Mouse (Mus musculus) limb, embryonic 11.5 days (tissue): ENCODE results near the gene Pls1. TPM values are rescaled to one million over a fixed set of nuclear protein-coding genes. Genes with fewer than 3 reads are reported as not detected.

Experiments used
- ATAC-seq: fragments of 200-750 bp; cut with Nextera tagmentation; 2 replicates; pipeline ENCODE4 v1.8.0; 2017; ENCODE audit warnings: low read depth; ENCODE audit not compliant: insufficient number of reproducible peaks, low FRiP score, low TSS enrichment
- DNase-seq: peaks from one replicate; pipeline ENCODE4 v3.0.0-alpha.2; 2015; ENCODE audit warnings: low spot score
- H3K27ac ChIP-seq: fragments of 300-500 bp; sonication (generic); replicated peaks from 2 replicates; pipeline ENCODE4 v1.5.1; 2014; ENCODE audit warnings: low read depth, mild to moderate bottlenecking, low read length
- H3K27me3 ChIP-seq: fragments of 300-500 bp; sonication (generic); 2 replicates; pipeline ENCODE4 v1.6.1; 2014; ENCODE audit warnings: mild to moderate bottlenecking, low read length, mixed read lengths; ENCODE audit not compliant: control insufficient read depth, insufficient read depth
- H3K36me3 ChIP-seq: fragments of 300-500 bp; sonication (generic); 2 replicates; pipeline ENCODE4 v1.6.1; 2014; ENCODE audit warnings: mild to moderate bottlenecking, low read length, moderate library complexity, mixed read lengths; ENCODE audit not compliant: control insufficient read depth, insufficient read depth
- H3K4me1 ChIP-seq: fragments of 300-500 bp; sonication (generic); 2 replicates; pipeline ENCODE4 v1.6.1; 2014; ENCODE audit warnings: low read length, mixed read lengths; ENCODE audit not compliant: control insufficient read depth, insufficient read depth
- H3K4me2 ChIP-seq: fragments of 300-500 bp; sonication (generic); 2 replicates; pipeline ENCODE4 v1.6.1; 2014; ENCODE audit warnings: low read depth, mild to moderate bottlenecking, moderate library complexity; ENCODE audit not compliant: severe bottlenecking
- H3K4me3 ChIP-seq: fragments of 300-500 bp; sonication (generic); 2 replicates; pipeline ENCODE4 v1.5.1; 2014; ENCODE audit warnings: low read depth, low read length
- H3K9ac ChIP-seq: fragments of 300-500 bp; sonication (generic); 2 replicates; pipeline ENCODE4 v1.6.1; 2014; ENCODE audit warnings: mild to moderate bottlenecking, low read length
- H3K9me3 ChIP-seq: fragments of 300-500 bp; sonication (generic); 2 replicates; pipeline ENCODE4 v1.6.1; 2016; ENCODE audit warnings: low read length; ENCODE audit not compliant: control insufficient read depth
- WGBS: fragments of 180-500 bp; shearing (Covaris S2); extraction: QIAGEN DNeasy Blood & Tissue Kit; methylation state at CpG from one replicate; pipeline ENCODE4 v1.1.7; 2014; 5-methylcytosine and 5-hydroxymethylcytosine counted together
- polyA plus RNA-seq: library from polyadenylated mRNA; unstranded; fragments of >200 nt; fragmentation: Nextera tagmentation; extraction: Ambion mirVana; gene quantifications from 2 replicates; pipeline ENCODE4 v1.2.1, GENCODE M21; 2014

Gene Pls1
- 4.3 and 4.4 TPM in 2 replicates for polyA plus RNA-seq

DNA sequence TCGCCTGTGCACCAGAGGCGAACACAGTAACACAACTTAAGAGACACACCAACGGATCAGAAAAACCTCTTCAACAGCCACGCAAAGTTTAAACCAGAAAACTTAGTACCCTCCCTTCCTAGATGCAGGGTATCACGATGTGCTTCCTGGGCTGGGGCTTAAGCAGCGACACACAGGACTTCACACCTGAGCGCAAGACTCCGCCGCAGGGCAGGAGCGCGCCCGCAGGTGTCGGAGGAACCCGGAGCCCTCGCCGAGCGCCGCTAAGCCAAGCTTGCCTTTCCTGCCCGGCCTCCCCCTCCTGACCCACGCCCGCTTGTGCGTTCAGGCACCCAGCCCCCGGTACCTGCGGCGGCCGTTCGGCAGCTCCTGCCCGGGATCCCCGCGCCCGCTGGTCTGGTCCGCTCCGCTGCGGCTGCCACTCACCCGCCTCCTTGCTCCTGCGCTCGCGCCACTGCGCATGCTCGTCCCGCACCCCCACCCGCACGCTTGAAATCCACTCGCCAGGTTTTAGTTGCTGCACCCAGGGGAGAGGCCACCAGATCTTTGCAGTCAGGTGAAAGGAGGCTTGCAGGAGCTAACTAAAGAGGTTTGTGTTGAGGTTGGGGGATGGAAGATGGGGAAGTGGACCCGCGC, at the start of gene Pls1:
Gene Pls1, minus strand, starts transcription at position 487 of the 636 bp plus-strand sequence.
- no peaks in the 10 kb centered on the region for H3K27me3 ChIP-seq
- peak within 1 kb of the TSS; percentile 52 for H3K4me3 ChIP-seq
- H3K27ac ChIP-seq, result no peak within 1 kb of the TSS
- H3K36me3 ChIP-seq, result no peaks in the 10 kb centered on the region
- peak within 1 kb of the TSS; percentile 38; the same call in 1 of the 2 replicates for H3K9ac ChIP-seq
- no peaks in the 10 kb centered on the region for H3K9me3 ChIP-seq
- H3K4me2 ChIP-seq, result peak within 1 kb of the TSS; percentile 91
- ATAC-seq, result peak; percentile 86
- peak; percentile 94 for DNase-seq
- H3K4me1 ChIP-seq, result 0 out of 2 replicates have a peak, but pooled peaks cover 3% of the 10 kb centered on the region
- under 1% methylated on average over 46 of the region's 46 CpGs for WGBS

DNA sequence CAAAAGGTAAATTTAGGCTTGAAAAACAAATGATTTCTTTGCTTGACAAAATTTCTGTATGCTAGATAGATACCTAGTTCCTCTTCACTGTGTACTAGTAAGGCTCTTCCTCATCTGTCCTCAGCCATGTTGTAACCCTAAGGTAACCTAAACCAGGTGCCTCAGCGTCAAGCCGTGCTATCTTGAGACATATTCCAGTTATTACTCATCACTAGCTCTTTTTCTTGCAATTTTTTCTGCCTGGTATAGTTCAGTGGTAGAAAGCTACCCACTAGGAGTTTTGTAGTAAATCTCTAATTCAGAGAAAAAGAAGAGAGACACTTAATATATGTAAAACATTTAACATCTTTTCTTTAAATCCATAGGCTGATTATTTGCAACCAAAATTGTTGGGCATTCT, 37.6 kb upstream of the Pls1 start:
- WGBS, result 90% methylated on average over 2 of the region's 2 CpGs

DNA sequence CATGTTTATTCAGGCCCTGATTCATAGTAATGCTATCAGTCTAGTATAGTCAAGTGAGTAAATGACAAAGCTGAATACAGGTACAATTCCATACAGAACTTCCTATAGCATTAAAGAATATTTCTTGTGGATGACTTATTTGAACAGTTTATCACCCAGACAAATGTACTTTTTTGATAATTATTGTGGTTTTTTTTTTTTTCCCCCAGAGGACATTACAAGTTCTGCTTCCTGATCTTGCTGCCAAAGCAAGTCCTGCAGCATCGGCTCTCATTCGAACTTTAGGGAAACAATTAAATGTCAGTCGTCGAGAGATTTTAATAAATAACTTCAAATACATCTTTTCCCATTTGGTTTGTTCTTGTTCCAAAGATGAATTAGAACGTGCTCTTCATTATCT, 33.1 kb upstream of the Pls1 start:
- DNase-seq, result no peak

More for the DNA sequence above, 37.6 kb upstream of the Pls1 start:
- no peaks in the 10 kb centered on the region for H3K9me3 ChIP-seq
- no peak for DNase-seq
- no peak overlapping the region for H3K9ac ChIP-seq
- no peak overlapping the region for H3K4me3 ChIP-seq
- no peak overlapping the region for H3K27ac ChIP-seq
- no peaks in the 10 kb centered on the region for H3K27me3 ChIP-seq
- peaks cover 2% of the 10 kb centered on the region; the same call in 1 of the 2 replicates for H3K36me3 ChIP-seq
- no peak for ATAC-seq
- H3K4me2 ChIP-seq, result no peak overlapping the region
- H3K4me1 ChIP-seq, result no peaks in the 10 kb centered on the region

DNA sequence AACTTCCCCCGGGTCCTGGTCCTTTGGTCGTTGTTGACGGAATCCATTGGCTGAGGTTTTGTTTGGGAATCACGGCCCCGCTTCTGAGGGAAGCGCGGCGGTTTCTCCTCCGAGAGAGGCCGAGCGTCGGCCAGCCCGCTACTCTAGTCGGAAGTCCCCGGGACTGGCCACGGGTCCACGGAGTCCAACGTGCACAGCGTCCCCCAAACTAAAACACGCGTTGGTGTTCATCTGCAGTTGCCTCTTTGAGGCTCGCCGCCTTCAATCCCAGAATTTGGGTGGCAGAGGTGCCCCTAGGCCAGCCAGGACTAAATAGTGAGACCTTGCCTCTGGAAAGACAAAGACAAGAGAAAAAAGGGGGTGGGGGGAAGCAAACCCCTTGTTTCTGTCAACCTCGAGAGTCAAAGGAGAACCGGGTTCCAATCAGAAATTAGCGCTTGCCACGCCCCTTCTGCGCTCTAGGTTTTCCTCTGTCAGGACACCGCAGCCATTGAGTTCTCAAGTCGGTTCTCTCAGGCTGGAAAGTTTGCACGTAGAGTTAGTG, 13.0 kb upstream of the Pls1 start:
- H3K36me3 ChIP-seq, result no peaks in the 10 kb centered on the region
- ATAC-seq, result peak; percentile 61; the same call in 1 of the 2 replicates

More for the DNA sequence above, 33.1 kb upstream of the Pls1 start:
- Histone ChIP-seq H3K4me2 (no peak overlapping the region), H3K36me3 (peaks cover 2% of the 10 kb centered on the region; the same call in 1 of the 2 replicates), H3K27ac (no peak overlapping the region), H3K4me3 (no peak overlapping the region), H3K9me3 (no peaks in the 10 kb centered on the region), H3K9ac (no peak overlapping the region), H3K27me3 (no peaks in the 10 kb centered on the region), H3K4me1 (no peaks in the 10 kb centered on the region)
- 95% methylated on average over 5 of the region's 5 CpGs for WGBS
- ATAC-seq, result no peak

DNA sequence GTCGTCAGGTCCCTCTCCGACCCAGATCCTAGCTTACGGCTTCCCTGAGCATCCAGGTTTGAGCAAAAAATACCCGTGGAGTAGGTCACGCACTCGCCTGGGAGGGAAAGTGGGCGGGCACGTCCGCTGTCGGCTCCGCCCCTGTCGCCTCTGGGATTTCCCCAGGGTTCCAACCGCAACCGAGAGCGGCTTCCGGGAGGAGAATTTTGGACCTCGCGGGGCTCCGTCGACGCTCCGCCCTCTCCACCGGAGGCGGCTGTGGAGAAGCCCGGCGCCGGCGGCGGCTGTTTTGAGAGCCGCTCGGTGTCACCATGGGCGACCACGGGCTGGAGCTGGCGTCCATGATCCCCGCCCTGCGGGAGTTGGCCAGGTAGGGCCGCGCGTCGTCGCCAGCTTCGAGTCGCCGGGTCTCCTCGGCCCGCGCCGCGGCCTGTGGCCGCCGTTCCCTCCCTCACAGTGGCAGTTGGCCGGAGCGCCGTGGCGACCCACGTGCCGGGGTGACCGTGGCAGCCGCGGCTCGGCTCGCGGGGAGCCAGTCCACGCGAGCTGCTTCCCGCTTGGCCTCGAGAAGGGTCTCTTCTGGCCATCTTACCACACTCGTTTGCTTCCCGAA, 12.4 kb upstream of the Pls1 start, which contains the start of gene Atr:
Gene Atr, plus strand, starts transcription at position 184 of the 613 bp plus-strand sequence.
- H3K27ac ChIP-seq, result no peak within 1 kb of the TSS
- no peaks in the 10 kb centered on the region for H3K36me3 ChIP-seq
- peak within 1 kb of the TSS; percentile 90 for H3K4me3 ChIP-seq
- no peaks in the 10 kb centered on the region for H3K27me3 ChIP-seq
- H3K9me3 ChIP-seq, result no peaks in the 10 kb centered on the region
- no peaks in the 10 kb centered on the region for H3K4me1 ChIP-seq
- DNase-seq (peak; percentile 94), ATAC-seq (peak; percentile 87)
- H3K9ac ChIP-seq, result peak within 1 kb of the TSS; percentile 66
- H3K4me2 ChIP-seq, result peak within 1 kb of the TSS; percentile 70
- under 1% methylated on average over 67 of the region's 69 CpGs for WGBS

More for the DNA sequence above, 13.0 kb upstream of the Pls1 start:
- WGBS, result under 1% methylated on average over 31 of the region's 31 CpGs
- peak; percentile 73 for DNase-seq
- Histone ChIP-seq H3K27me3 (no peaks in the 10 kb centered on the region), H3K9ac (peak overlapping the region; percentile 66), H3K9me3 (no peaks in the 10 kb centered on the region), H3K4me2 (peak overlapping the region; percentile 70), H3K27ac (no peak overlapping the region), H3K4me3 (peak overlapping the region; percentile 90), H3K4me1 (no peaks in the 10 kb centered on the region)

DNA sequence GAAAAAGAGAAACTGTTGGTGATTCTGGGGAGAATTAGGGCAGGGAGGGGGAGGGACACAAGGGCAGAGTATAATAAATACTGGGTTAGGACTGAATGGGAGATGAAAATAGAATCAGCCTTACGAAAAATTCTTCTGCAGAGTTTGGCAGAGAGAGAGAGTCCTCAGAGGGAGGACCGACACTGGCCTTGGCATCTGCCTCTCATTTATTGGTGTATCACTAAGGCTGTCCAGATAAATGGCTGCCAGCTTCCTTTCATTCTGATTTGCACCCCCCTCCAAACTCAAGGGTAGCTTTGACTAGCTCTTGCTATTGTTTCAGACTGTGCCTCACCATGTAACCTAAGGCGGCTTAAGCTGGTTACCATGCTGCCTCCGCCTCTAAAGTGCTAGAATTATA, 10.9 kb upstream of the Pls1 start:
- no peaks in the 10 kb centered on the region for H3K4me1 ChIP-seq
- H3K9ac ChIP-seq, result no peak overlapping the region
- no peaks in the 10 kb centered on the region for H3K9me3 ChIP-seq
- no peak overlapping the region for H3K27ac ChIP-seq
- no peak overlapping the region for H3K4me2 ChIP-seq
- H3K36me3 ChIP-seq, result no peaks in the 10 kb centered on the region
- ATAC-seq, result no peak
- DNase-seq, result no peak
- no peaks in the 10 kb centered on the region for H3K27me3 ChIP-seq
- no peak overlapping the region for H3K4me3 ChIP-seq
- 84% methylated on average over 4 of the region's 4 CpGs for WGBS

DNA sequence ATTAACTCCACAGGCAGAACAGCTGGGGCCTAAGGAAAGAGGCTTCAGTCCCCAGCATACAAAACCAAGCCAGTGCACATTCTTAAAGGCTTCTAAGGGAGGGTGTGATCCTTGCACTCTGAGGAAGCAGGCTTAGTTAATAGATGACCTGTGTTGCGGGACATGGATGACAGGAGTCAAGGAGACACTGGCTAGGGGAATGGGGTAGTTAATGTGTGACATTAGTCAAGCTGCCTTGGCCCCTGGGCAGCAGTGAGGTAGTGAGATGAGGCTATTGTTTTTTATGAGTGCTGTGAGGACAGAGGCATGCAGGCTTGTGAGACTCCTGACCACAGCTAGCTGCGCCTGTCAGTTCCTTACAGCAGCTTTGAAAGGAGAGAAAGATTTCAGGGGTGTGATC, 9.8 kb upstream of the Pls1 start:
- H3K36me3 ChIP-seq, result no peaks in the 10 kb centered on the region
- ATAC-seq (no peak), DNase-seq (no peak)
- H3K4me3 ChIP-seq, result no peak overlapping the region
- no peaks in the 10 kb centered on the region for H3K9me3 ChIP-seq
- no peak overlapping the region for H3K9ac ChIP-seq
- no peaks in the 10 kb centered on the region for H3K4me1 ChIP-seq
- WGBS, result 66% methylated on average over 2 of the region's 2 CpGs
- H3K27ac ChIP-seq, result no peak overlapping the region
- no peak overlapping the region for H3K4me2 ChIP-seq
- H3K27me3 ChIP-seq, result no peaks in the 10 kb centered on the region

DNA sequence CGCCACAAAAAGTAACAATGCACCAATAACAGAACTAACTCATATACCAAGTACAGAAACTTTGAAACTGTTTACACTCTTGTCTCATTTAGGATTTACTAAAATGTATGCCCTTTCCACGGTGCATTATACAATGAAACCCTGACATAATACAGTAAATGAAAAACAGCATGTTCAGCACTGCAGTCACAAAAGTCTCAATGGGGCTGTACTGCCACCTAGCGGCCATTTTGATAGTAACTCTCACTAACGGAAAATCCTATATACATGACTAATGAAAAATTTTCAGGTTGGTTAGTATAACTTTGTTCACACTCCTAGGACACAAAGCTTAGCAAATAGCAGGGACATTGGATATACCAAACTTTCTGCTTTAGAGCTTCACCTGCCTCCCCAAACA, 7.8 kb upstream of the Pls1 start:
- Histone ChIP-seq H3K4me2 (no peak overlapping the region), H3K4me3 (no peak overlapping the region), H3K9me3 (no peaks in the 10 kb centered on the region), H3K27ac (no peak overlapping the region), H3K36me3 (no peaks in the 10 kb centered on the region), H3K27me3 (no peaks in the 10 kb centered on the region), H3K9ac (no peak overlapping the region), H3K4me1 (no peaks in the 10 kb centered on the region)
- no peak for ATAC-seq
- DNase-seq, result peak; percentile 90
- WGBS, result 26% methylated on average over 4 of the region's 4 CpGs
